In the genomic region with DNA sequence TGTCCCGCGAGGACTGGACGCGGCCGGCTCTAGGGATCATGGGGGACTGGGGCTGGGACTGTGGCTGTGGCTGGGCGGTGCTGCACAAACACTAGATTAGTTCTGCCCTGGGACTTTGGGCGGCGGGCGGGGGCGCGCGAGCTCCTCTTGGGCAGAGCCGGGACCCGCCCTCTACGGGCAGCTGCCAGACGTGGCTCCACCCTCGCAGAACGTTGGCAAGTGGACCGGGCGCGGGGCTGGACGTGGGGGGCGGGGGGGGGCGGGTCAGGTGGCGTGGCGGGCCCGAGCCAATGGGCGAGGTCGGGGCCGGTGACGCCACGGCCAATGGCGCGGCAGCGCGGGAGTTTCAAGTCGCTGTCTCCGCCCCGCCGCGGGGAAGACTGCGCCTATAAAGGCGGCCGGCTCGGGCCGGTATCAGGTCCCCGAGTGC, we compare ENCODE assay signal across 10 mouse cellular contexts. TPM values are rescaled to one million over a fixed set of nuclear protein-coding genes. Genes with fewer than 3 reads are reported as not detected.
A peak's percentile ranks its signal among the peaks of the same experiment; 100 is the strongest.
DNase-seq lines count a peak whose midpoint lies in the region; ATAC-seq and TF ChIP-seq lines count a peak whose summit lies in the region.
"Not testable (repeated sequence)": the region's sequence is repeated elsewhere in the genome, so short reads cannot be mapped to it uniquely, and the experiment has no call there.
"Had no signal": no experiment of that assay in that cellular context is flagged by ENCODE, and none has a peak within 500 bp of the region (broad histone marks: within the 10 kb centered on the region; RNA-seq: fewer than 3 reads in every experiment).

Gene Hist2h3c1 (plus strand): TSS at position 259 of the 430 bp plus-strand sequence.

- peak within 1 kb of the TSS; percentile 71 for H3K9ac ChIP-seq in embryonic facial prominence, embryonic 14.5 days (ENCODE audit: low read depth, low read length)
- H3K9ac ChIP-seq in hindbrain, embryonic 13.5 days: peak within 1 kb of the TSS; percentile 59; the same call in 1 of the 2 replicates
- not testable (repeated sequence) for H3K9ac ChIP-seq in midbrain, embryonic 16.5 days (ENCODE audit: low read depth, low read length)
- H3K9ac ChIP-seq in stomach, postnatal 0 days (ENCODE audit: low read length): peak within 1 kb of the TSS; percentile 45; the same call in 1 of the 2 replicates

- H3K27ac ChIP-seq in embryonic facial prominence, embryonic 14.5 days (replicated peaks; ENCODE audit: low read depth, low read length): peak within 1 kb of the TSS; percentile 74
- peak within 1 kb of the TSS; percentile 76; the same call in 1 of the 2 replicates for H3K27ac ChIP-seq in hindbrain, embryonic 13.5 days
- not testable (repeated sequence) for H3K27ac ChIP-seq in layer of hippocampus, adult 2 months; stomach, postnatal 0 days (replicated peaks)
- H3K27ac ChIP-seq in midbrain, embryonic 16.5 days (ENCODE audit: low read length): peak within 1 kb of the TSS; percentile 60; the same call in 1 of the 2 replicates

- H3K36me3 ChIP-seq in G1E (replicated peaks); embryonic facial prominence, embryonic 14.5 days (ENCODE audit: control insufficient read depth, insufficient read depth, low read length); hindbrain, embryonic 13.5 days; midbrain, embryonic 16.5 days (ENCODE audit: control insufficient read depth, insufficient read depth, low read length); stomach, postnatal 0 days (ENCODE audit: control insufficient read depth, insufficient read depth, low read length): not testable (repeated sequence)

- ATAC-seq in G1E (ENCODE audit: extremely low read depth, insufficient number of reproducible peaks, low FRiP score, poor library complexity, severe bottlenecking): peak; percentile 77
- ATAC-seq in embryonic facial prominence, embryonic 14.5 days (ENCODE audit: low read depth): peak; percentile 91
- ATAC-seq in hindbrain, embryonic 13.5 days (ENCODE audit: low FRiP score): peak; percentile 91
- peak; percentile 90 for ATAC-seq in midbrain, embryonic 16.5 days
- peak; percentile 95 for ATAC-seq in stomach, postnatal 0 days (ENCODE audit: low FRiP score, low TSS enrichment)

- TF ChIP-seq POLR2A in lung, adult 2 months (IDR thresholded peaks at IDR 0.05; ENCODE audit: borderline replicate concordance, extremely low read depth, low read depth, low read length): not testable (repeated sequence)

- peak within 1 kb of the TSS; percentile 57 for H3K4me2 ChIP-seq in embryonic facial prominence, embryonic 14.5 days (ENCODE audit: low read depth, low read length)
- H3K4me2 ChIP-seq in hindbrain, embryonic 13.5 days: peak within 1 kb of the TSS; percentile 53
- H3K4me2 ChIP-seq in midbrain, embryonic 16.5 days (ENCODE audit: low read length): peak within 1 kb of the TSS; percentile 42
- peak within 1 kb of the TSS; percentile 41 for H3K4me2 ChIP-seq in stomach, postnatal 0 days (replicated peaks; ENCODE audit: low read depth)

- H3K4me1 ChIP-seq in G1E (ENCODE audit: insufficient read depth, low read depth, low read length): peaks cover 45% of the 10 kb centered on the region
- H3K4me1 ChIP-seq in embryonic facial prominence, embryonic 14.5 days (ENCODE audit: control insufficient read depth, insufficient read depth, low read length): peaks cover 18% of the 10 kb centered on the region
- H3K4me1 ChIP-seq in hindbrain, embryonic 13.5 days (replicated peaks): peaks cover 27% of the 10 kb centered on the region
- H3K4me1 ChIP-seq in lung, adult 2 months (ENCODE audit: control insufficient read depth, insufficient read depth, low read length): peaks cover 13% of the 10 kb centered on the region
- H3K4me1 ChIP-seq in midbrain, embryonic 16.5 days (ENCODE audit: control insufficient read depth, insufficient read depth, low read length): peaks cover 13% of the 10 kb centered on the region
- H3K4me1 ChIP-seq in stomach, postnatal 0 days (replicated peaks; ENCODE audit: control insufficient read depth, insufficient read depth): not testable (repeated sequence)

- H3K4me3 ChIP-seq in G1E (ENCODE audit: low read depth, low read length): peak within 1 kb of the TSS; percentile 56
- peak within 1 kb of the TSS; percentile 40 for H3K4me3 ChIP-seq in embryonic facial prominence, embryonic 14.5 days (ENCODE audit: low read depth, low read length)
- H3K4me3 ChIP-seq in hindbrain, embryonic 13.5 days: peak within 1 kb of the TSS; percentile 37
- H3K4me3 ChIP-seq in layer of hippocampus, adult 2 months: peak within 1 kb of the TSS; percentile 40; the same call in 1 of the 2 replicates
- H3K4me3 ChIP-seq in lung, adult 2 months (replicated peaks; ENCODE audit: extremely low read depth, low read depth, low read length): peak within 1 kb of the TSS; percentile 56
- H3K4me3 ChIP-seq in midbrain, embryonic 16.5 days (ENCODE audit: low read depth, low read length): peak within 1 kb of the TSS; percentile 31
- H3K4me3 ChIP-seq in stomach, postnatal 0 days (ENCODE audit: low read depth, low read length): peak within 1 kb of the TSS; percentile 23

- TF ChIP-seq CTCF in G1E (IDR thresholded peaks at IDR 0.05; ENCODE audit: low read depth, low read length); layer of hippocampus, adult 2 months (conservative IDR thresholded peaks at IDR 0.05); lung, adult 2 months (IDR thresholded peaks at IDR 0.05; ENCODE audit: insufficient read depth, low read length); stomach, postnatal 0 days (IDR thresholded peaks at IDR 0.05; ENCODE audit: low read depth): not testable (repeated sequence)

- DNase-seq in G1E (ENCODE audit: low spot score); embryonic facial prominence, embryonic 14.5 days (ENCODE audit: low spot score); layer of hippocampus, adult 2 months (ENCODE audit: low spot score in 2 of 2); lung, adult 2 months; stomach, postnatal 0 days (ENCODE audit: low spot score): not testable (repeated sequence)
- DNase-seq in gastrocnemius, postnatal 25 days: peak; percentile 47

- no CpG with 5 or more reads among the region's 47 CpGs for WGBS in embryonic facial prominence, embryonic 14.5 days
- WGBS in hindbrain, embryonic 13.5 days: 3% methylated on average over 11 of the region's 47 CpGs
- 0% methylated on average over 12 of the region's 47 CpGs for WGBS in lung, adult 2 months
- WGBS in midbrain, embryonic 16.5 days: no CpG with 5 or more reads among the region's 47 CpGs
- WGBS in stomach, postnatal 0 days: 0% methylated on average over 5 of the region's 47 CpGs

- not testable (repeated sequence) for TF ChIP-seq EP300 in stomach, postnatal 0 days (optimal IDR thresholded peaks at IDR 0.05)

- H3K9me3 ChIP-seq in G1E (replicated peaks); embryonic facial prominence, embryonic 14.5 days (ENCODE audit: control insufficient read depth, low read length); hindbrain, embryonic 13.5 days; midbrain, embryonic 16.5 days (replicated peaks; ENCODE audit: control insufficient read depth, low read length, poor library complexity, severe bottlenecking); stomach, postnatal 0 days (ENCODE audit: control insufficient read depth, low read length): not testable (repeated sequence)

- not testable (repeated sequence) for H3K27me3 ChIP-seq in G1E (ENCODE audit: insufficient read depth, low read length); embryonic facial prominence, embryonic 14.5 days (replicated peaks; ENCODE audit: control insufficient read depth, insufficient read depth, low read length); hindbrain, embryonic 13.5 days; midbrain, embryonic 16.5 days (ENCODE audit: control insufficient read depth, insufficient read depth, low read depth, low read length); stomach, postnatal 0 days (ENCODE audit: control insufficient read depth, insufficient read depth, low read length)

RNA-seq across cellular contexts. Expression of gene Hist2h3c1, which starts in this region (rescaled TPM):
- total RNA-seq in G1E (2014; fragmentation: Nextera tagmentation) (21.7 and 42.6 TPM in 2 replicates), G1E (2017) (9.1 and 9.9 TPM in 2 replicates)
- not detected in 2 replicates for polyA plus RNA-seq in G1E (2012)
- 0.48 TPM in 1 of 2 replicates, not detected in the other for polyA plus RNA-seq in embryonic facial prominence, embryonic 14.5 days (2014; fragmentation: Nextera tagmentation; extraction: Ambion mirVana)
- total RNA-seq in gastrocnemius, postnatal 25 days (2021): not detected
- polyA plus RNA-seq in hindbrain, embryonic 13.5 days (2015; fragmentation: Nextera tagmentation; extraction: Ambion mirVana): 0.62 TPM in 1 of 2 replicates, not detected in the other
- not detected for total RNA-seq in layer of hippocampus, adult 2 months (2021)
- polyA plus RNA-seq in lung, adult 2 months (2012; rRNA removed): not detected in 2 replicates
- 0.39 TPM in 1 of 2 replicates, not detected in the other for polyA plus RNA-seq in midbrain, embryonic 16.5 days (2015; fragmentation: Nextera tagmentation; extraction: Ambion mirVana)
- 0.44 and 1.2 TPM in 2 replicates for polyA plus RNA-seq in stomach, postnatal 0 days (2015; fragmentation: Nextera tagmentation; extraction: Ambion mirVana)
- total RNA-seq: heart, adult 18-20 months; left cerebral cortex, postnatal 10 days had no signal

Comparison
In these comparisons a context has a peak if more than half of its experiments do, and no peak if none do; other contexts are left out.
1. RNA of gene Hist2h3c1 (total RNA-seq): 9.1 to 42.6 TPM in G1E; not detected in gastrocnemius, postnatal 25 days and not detected in layer of hippocampus, adult 2 months; every median in the first group is over 10 times any median in the second.
2. Peak in ATAC-seq, H3K4me3 ChIP-seq, H3K27ac ChIP-seq, H3K9ac ChIP-seq and H3K4me2 ChIP-seq in embryonic facial prominence, embryonic 14.5 days; RNA of the gene not detected or under 1 TPM.
3. Peak in DNase-seq in gastrocnemius, postnatal 25 days; RNA of the gene not detected or under 1 TPM.
4. Peak in ATAC-seq, H3K4me3 ChIP-seq, H3K27ac ChIP-seq, H3K9ac ChIP-seq and H3K4me2 ChIP-seq in hindbrain, embryonic 13.5 days; RNA of the gene not detected or under 1 TPM.
5. Peak in ATAC-seq, H3K4me3 ChIP-seq, H3K27ac ChIP-seq and H3K4me2 ChIP-seq in midbrain, embryonic 16.5 days; RNA of the gene not detected or under 1 TPM.
6. Peak in every context shown above with its lines, with median percentiles within 50 percentile points of each other: ATAC-seq, H3K4me3 ChIP-seq and H3K4me2 ChIP-seq.